Mouse (Mus musculus): ENCODE data around the gene Tgds.

DNA sequence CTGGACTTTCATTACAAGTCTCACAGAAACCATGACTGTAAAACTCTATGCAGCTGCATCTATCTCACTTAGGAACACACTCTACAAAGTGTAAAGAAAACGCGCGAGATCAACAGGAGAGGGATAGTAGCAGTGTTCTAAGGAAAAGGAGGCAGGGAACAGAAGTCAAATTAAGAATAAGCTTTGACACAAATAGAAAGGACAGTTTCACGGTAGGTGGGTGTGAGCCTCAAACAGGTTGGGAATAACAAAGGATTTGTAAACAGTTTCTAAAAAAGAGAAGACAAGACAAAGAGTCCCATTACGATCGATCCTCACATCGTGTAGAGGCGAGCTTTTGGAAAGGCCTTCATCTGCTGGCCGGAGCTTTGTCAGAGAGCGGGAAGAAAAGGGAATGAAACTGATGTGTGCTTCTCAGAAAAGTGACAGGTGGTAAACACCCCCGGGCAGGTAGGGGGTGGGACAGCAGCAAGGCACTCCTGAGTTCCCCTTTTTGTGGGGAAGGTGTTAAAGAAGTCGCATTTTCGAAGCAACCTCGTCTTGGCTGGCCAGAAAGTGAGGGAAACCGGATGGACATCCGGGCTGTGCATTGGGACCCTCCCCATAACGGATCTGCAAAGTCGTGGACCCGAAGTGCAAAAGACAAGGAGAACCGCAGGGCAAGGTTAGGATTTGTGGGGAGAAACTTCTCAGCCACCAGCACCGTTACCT lies 469 bp downstream of the Tgds start:
- TF ChIP-seq CTCF (IDR thresholded peaks at IDR 0.05; ENCODE audit: low read depth) (no peak), EP300 (IDR thresholded peaks at IDR 0.05; ENCODE audit: low read depth) (no peak)

All from liver, postnatal 0 days (tissue).